Mouse (Mus musculus) midbrain, postnatal 0 days (tissue): Measurements from ENCODE around the gene Vps8. TPM values are rescaled to one million over a fixed set of nuclear protein-coding genes. Genes with fewer than 3 reads are reported as not detected.
A peak's percentile ranks its signal among the peaks of the same experiment; 100 is the strongest.

Source experiments
- ATAC-seq: fragments of 200-750 bp; cut with Nextera tagmentation; 2 replicates; pipeline ENCODE4 v1.8.0; 2017; ENCODE audit warnings: moderate number of reproducible peaks, mild to moderate bottlenecking, moderate TSS enrichment, moderate library complexity; ENCODE audit not compliant: low FRiP score
- DNase-seq: peaks from one replicate; pipeline ENCODE4 v3.0.0-alpha.2; 2015; ENCODE audit warnings: low spot score
- H3K27ac ChIP-seq: fragments of 300-500 bp; sonication (generic); 2 replicates; pipeline ENCODE4 v1.5.1; 2014; ENCODE audit warnings: low read depth, mild to moderate bottlenecking, low read length, mixed read lengths
- H3K27me3 ChIP-seq: fragments of 300-500 bp; sonication (generic); 2 replicates; pipeline ENCODE4 v1.6.1; 2014; ENCODE audit warnings: low read length, control low read depth, mixed read lengths; ENCODE audit not compliant: insufficient read depth
- H3K36me3 ChIP-seq: fragments of 300-500 bp; sonication (generic); 2 replicates; pipeline ENCODE4 v1.6.1; 2014; ENCODE audit warnings: low read length, control low read depth, mixed read lengths; ENCODE audit not compliant: insufficient read depth
- H3K4me1 ChIP-seq: fragments of 300-500 bp; sonication (generic); 2 replicates; pipeline ENCODE4 v1.6.1; 2014; ENCODE audit warnings: mild to moderate bottlenecking, control low read depth, antibody characterized with exemption, low read length, mixed read lengths; ENCODE audit not compliant: insufficient read depth
- H3K4me2 ChIP-seq: fragments of 300-500 bp; sonication (generic); 2 replicates; pipeline ENCODE4 v1.6.1; 2014; ENCODE audit warnings: low read depth, mild to moderate bottlenecking, low read length, mixed read lengths; ENCODE audit not compliant: poor library complexity, severe bottlenecking
- H3K4me3 ChIP-seq: fragments of 300-500 bp; sonication (generic); 2 replicates; pipeline ENCODE4 v1.5.1; 2014; ENCODE audit warnings: low read depth, mild to moderate bottlenecking, low read length, moderate library complexity
- H3K9ac ChIP-seq: fragments of 300-500 bp; sonication (generic); replicated peaks from 2 replicates; pipeline ENCODE4 v1.6.1; 2014; ENCODE audit warnings: mild to moderate bottlenecking, low read length, moderate library complexity, mixed read lengths; ENCODE audit not compliant: poor library complexity, severe bottlenecking
- H3K9me3 ChIP-seq: fragments of 300-500 bp; sonication (generic); 2 replicates; pipeline ENCODE4 v1.6.1; 2016; ENCODE audit warnings: low read length, control low read depth
- CTCF ChIP-seq: IDR thresholded peaks from 2 replicates; pipeline ENCODE4 v1.5.1; 2016; ENCODE audit warnings: antibody characterized with exemption, mild to moderate bottlenecking
- WGBS: fragments of 180-500 bp; shearing (Covaris S2); extraction: QIAGEN DNeasy Blood & Tissue Kit; methylation state at CpG from one replicate; pipeline ENCODE4 v1.1.7; 2014; 5-methylcytosine and 5-hydroxymethylcytosine counted together
- polyA plus RNA-seq: library from polyadenylated mRNA; unstranded; fragments of >200 nt; fragmentation: Nextera tagmentation; extraction: Ambion mirVana; gene quantifications from 2 replicates; pipeline ENCODE4 v1.2.1, GENCODE M21; 2015
- total RNA-seq: library from RNA; depleted of rRNA; stranded (reverse); fragments of >200 nt; gene quantifications from 2 replicates; pipeline ENCODE4 v1.2.3, GENCODE M21; 2014

Vps8 gene
- total and polyA plus RNA-seq, 2 experiments from 2014 or later: 26.0 to 35.2 TPM

- no peak overlapping the region for H3K27ac ChIP-seq
- H3K9ac ChIP-seq: no peak overlapping the region
- WGBS: 89% methylated on average over 10 of the region's 10 CpGs
- H3K4me3 ChIP-seq: no peak overlapping the region
- no peak overlapping the region for H3K4me2 ChIP-seq
- H3K36me3 ChIP-seq: peaks cover 15% of the 10 kb centered on the region
- H3K4me1 ChIP-seq: no peaks in the 10 kb centered on the region
- no peaks in the 10 kb centered on the region for H3K9me3 ChIP-seq
- no peak for DNase-seq
- no peak for TF ChIP-seq CTCF
- no peak for ATAC-seq
- no peaks in the 10 kb centered on the region for H3K27me3 ChIP-seq
These were observed 104.5 kb downstream of the Vps8 start for GRCm38 (mm10) chr16:21527271-21528007.

GRCm38 (mm10) chr16:21533503-21533902 is 110.6 kb downstream of the Vps8 start:
- TF ChIP-seq CTCF: no peak
- H3K9me3 ChIP-seq: no peaks in the 10 kb centered on the region
- H3K27me3 ChIP-seq: no peaks in the 10 kb centered on the region
- H3K36me3 ChIP-seq: peaks cover 13% of the 10 kb centered on the region
- H3K4me1 ChIP-seq: no peaks in the 10 kb centered on the region
- no peak for ATAC-seq
- H3K27ac ChIP-seq: no peak overlapping the region
- no peak for DNase-seq
- H3K4me3 ChIP-seq: no peak overlapping the region
- WGBS: 87% methylated on average over 4 of the region's 4 CpGs
- H3K9ac ChIP-seq: no peak overlapping the region
- H3K4me2 ChIP-seq: no peak overlapping the region

GRCm38 (mm10) chr16:21536240-21537005 is 113.5 kb downstream of the Vps8 start:
- Histone ChIP-seq H3K27me3 (no peaks in the 10 kb centered on the region), H3K4me1 (no peaks in the 10 kb centered on the region), H3K4me3 (no peak overlapping the region), H3K4me2 (no peak overlapping the region), H3K9me3 (no peaks in the 10 kb centered on the region), H3K27ac (no peak overlapping the region), H3K36me3 (peaks cover 13% of the 10 kb centered on the region), H3K9ac (no peak overlapping the region)
- DNase-seq (no peak), ATAC-seq (no peak)
- TF ChIP-seq CTCF: 0 out of 2 replicates have a peak, but pooled peaks have one; percentile 4
- WGBS: 88% methylated on average over 7 of the region's 7 CpGs

GRCm38 (mm10) chr16:21537312-21537711 is 114.4 kb downstream of the Vps8 start:
- H3K36me3 ChIP-seq: peaks cover 11% of the 10 kb centered on the region
- TF ChIP-seq CTCF: peak; percentile 46
- no peaks in the 10 kb centered on the region for H3K4me1 ChIP-seq
- H3K27me3 ChIP-seq: no peaks in the 10 kb centered on the region
- DNase-seq: peak; percentile 41
- no peak for ATAC-seq
- H3K27ac ChIP-seq: no peak overlapping the region
- H3K4me3 ChIP-seq: no peak overlapping the region
- H3K9ac ChIP-seq: no peak overlapping the region
- no peaks in the 10 kb centered on the region for H3K9me3 ChIP-seq
- no peak overlapping the region for H3K4me2 ChIP-seq
- 64% methylated on average over 3 of the region's 3 CpGs for WGBS

GRCm38 (mm10) chr16:21538889-21539288 is 116.0 kb downstream of the Vps8 start:
- no peak for DNase-seq

GRCm38 (mm10) chr16:21542559-21542958 is 119.6 kb downstream of the Vps8 start:
- WGBS: 56% methylated on average over 1 of the region's 1 CpGs
- peaks cover 8% of the 10 kb centered on the region; the same call in 1 of the 2 replicates for H3K36me3 ChIP-seq
- no peak overlapping the region for H3K9ac ChIP-seq
- no peak for TF ChIP-seq CTCF
- H3K27ac ChIP-seq: no peak overlapping the region
- no peak for DNase-seq
- H3K27me3 ChIP-seq: no peaks in the 10 kb centered on the region
- ATAC-seq: no peak
- H3K4me1 ChIP-seq: no peaks in the 10 kb centered on the region
- no peak overlapping the region for H3K4me3 ChIP-seq
- H3K4me2 ChIP-seq: no peak overlapping the region
- H3K9me3 ChIP-seq: no peaks in the 10 kb centered on the region

More at GRCm38 (mm10) chr16:21538889-21539288, 116.0 kb downstream of the Vps8 start:
- no peak for ATAC-seq
- no peak overlapping the region for H3K4me2 ChIP-seq
- H3K9ac ChIP-seq: no peak overlapping the region
- peaks cover 7% of the 10 kb centered on the region for H3K36me3 ChIP-seq
- WGBS: 61% methylated on average over 2 of the region's 2 CpGs
- peak; percentile 61 for TF ChIP-seq CTCF
- H3K27ac ChIP-seq: no peak overlapping the region
- H3K9me3 ChIP-seq: no peaks in the 10 kb centered on the region
- no peaks in the 10 kb centered on the region for H3K4me1 ChIP-seq
- no peak overlapping the region for H3K4me3 ChIP-seq
- no peaks in the 10 kb centered on the region for H3K27me3 ChIP-seq
